Mouse (Mus musculus): Measurements from ENCODE around the gene Gm20219. TPM values are rescaled to one million over a fixed set of nuclear protein-coding genes. Genes with fewer than 3 reads are reported as not detected.
A peak's percentile ranks its signal among the peaks of the same experiment; 100 is the strongest.
"Not testable (repeated sequence)": the region's sequence is repeated elsewhere in the genome, so short reads cannot be mapped to it uniquely, and the experiment has no call there.

Gm20219 gene
- polyA plus RNA-seq, 1 experiment from 2014 or later: 2.6 TPM

GRCm38 (mm10) chr17:56509707-56510472, 44.3 kb downstream of the Gm20219 start:
- peak overlapping the region; percentile 3 for H3K4me3 ChIP-seq
- H3K27ac ChIP-seq: no peak overlapping the region
- H3K27me3 ChIP-seq: peaks cover 67% of the 10 kb centered on the region
- H3K9me3 ChIP-seq: peaks cover 7% of the 10 kb centered on the region; the same call in 1 of the 2 replicates
- H3K4me1 ChIP-seq: peaks cover 19% of the 10 kb centered on the region; the same call in 1 of the 2 replicates
- H3K36me3 ChIP-seq: no peaks in the 10 kb centered on the region
- H3K4me2 ChIP-seq (replicated peaks): no peak overlapping the region
- WGBS: 4% methylated on average over 33 of the region's 37 CpGs
- H3K9ac ChIP-seq: no peak overlapping the region
- ATAC-seq (ENCODE audit: low FRiP score, low read depth): no peak

GRCm38 (mm10) chr17:56509021-56509640, 45.1 kb downstream of the Gm20219 start:
- WGBS: 45% methylated on average over 9 of the region's 10 CpGs
- Histone ChIP-seq H3K4me3 (no peak overlapping the region), H3K9ac (no peak overlapping the region), H3K27ac (no peak overlapping the region), H3K27me3 (peaks cover 59% of the 10 kb centered on the region), H3K9me3 (peaks cover 9% of the 10 kb centered on the region), H3K36me3 (no peaks in the 10 kb centered on the region), H3K4me1 (peaks cover 19% of the 10 kb centered on the region; the same call in 1 of the 2 replicates), H3K4me2 (replicated peaks) (no peak overlapping the region)
- no peak for ATAC-seq (ENCODE audit: low FRiP score, low read depth)

- ATAC-seq (ENCODE audit: low FRiP score, low read depth): peak; percentile 96
- peaks cover 44% of the 10 kb centered on the region for H3K27me3 ChIP-seq
- 0% methylated on average over 42 of the region's 42 CpGs for WGBS
- H3K4me3 ChIP-seq: peak overlapping the region; percentile 66
- peak overlapping the region; percentile 77 for H3K9ac ChIP-seq
- H3K36me3 ChIP-seq: no peaks in the 10 kb centered on the region
- H3K9me3 ChIP-seq: peaks cover 8% of the 10 kb centered on the region
- peak overlapping the region; percentile 90 for H3K27ac ChIP-seq
- peaks cover 19% of the 10 kb centered on the region; the same call in 1 of the 2 replicates for H3K4me1 ChIP-seq
- peak overlapping the region; percentile 91 for H3K4me2 ChIP-seq (replicated peaks)
Measured at GRCm38 (mm10) chr17:56507161-56508068, 46.8 kb downstream of the Gm20219 start.

DNA sequence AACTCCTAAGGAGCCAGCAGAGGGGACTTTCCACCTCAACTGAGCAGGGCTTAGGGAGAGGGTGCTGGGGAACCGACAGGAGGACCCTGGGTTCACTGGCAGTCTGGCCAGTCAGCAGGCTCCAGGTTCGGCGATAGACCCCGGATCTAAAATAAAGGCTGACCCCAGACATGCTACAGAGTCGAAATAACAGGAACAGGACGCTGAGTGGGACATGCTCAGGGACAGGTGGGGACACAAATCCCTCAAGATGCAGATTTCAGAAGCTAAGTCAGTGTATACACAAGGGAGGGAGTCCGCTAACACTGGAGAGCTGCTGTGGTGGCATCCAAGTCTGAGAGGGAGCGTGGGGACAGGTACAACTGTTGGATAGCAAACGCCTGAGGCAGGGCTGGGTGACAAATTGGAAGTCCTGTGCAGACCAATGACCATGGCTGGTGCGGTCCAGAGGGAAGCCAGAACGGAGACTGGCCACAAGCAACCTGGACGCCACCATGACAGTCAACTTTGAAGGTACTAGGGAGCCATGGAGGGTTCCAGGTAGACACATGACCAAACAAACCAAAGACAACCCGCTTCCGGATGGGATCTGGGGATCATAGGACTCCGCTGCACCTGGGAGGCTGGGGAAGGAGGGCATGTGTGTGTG, 47.6 kb downstream of the Gm20219 start:
- Histone ChIP-seq H3K4me3 (peak overlapping the region; percentile 66), H3K4me2 (replicated peaks) (peak overlapping the region; percentile 91), H3K27me3 (peaks cover 35% of the 10 kb centered on the region), H3K9ac (peak overlapping the region; percentile 77), H3K27ac (peak overlapping the region; percentile 90; the same call in 1 of the 2 replicates), H3K36me3 (no peaks in the 10 kb centered on the region), H3K9me3 (peaks cover 9% of the 10 kb centered on the region), H3K4me1 (peaks cover 16% of the 10 kb centered on the region; the same call in 1 of the 2 replicates)
- ATAC-seq (ENCODE audit: low FRiP score, low read depth): no peak
- 48% methylated on average over 15 of the region's 15 CpGs for WGBS

DNA sequence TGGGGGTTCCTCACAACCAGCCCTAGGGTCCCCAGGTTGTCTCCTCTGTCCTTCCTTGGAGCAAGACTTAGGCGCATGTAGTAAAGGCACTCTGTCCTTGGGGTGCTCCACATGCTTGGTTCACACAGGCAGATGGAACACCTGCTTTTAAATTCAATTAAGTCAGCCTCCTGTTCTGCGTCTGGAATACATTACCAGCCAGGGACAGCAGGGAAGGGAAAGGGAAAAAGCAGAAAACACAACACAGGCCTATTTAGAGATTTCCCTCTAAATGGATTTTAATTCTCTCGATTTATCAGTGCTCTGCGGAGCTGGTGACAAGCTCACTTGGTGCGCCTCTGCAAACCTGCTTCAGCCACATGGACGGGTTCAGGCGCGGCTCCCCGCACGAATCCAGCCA, 48.8 kb downstream of the Gm20219 start:
- WGBS: 71% methylated on average over 10 of the region's 10 CpGs
- Histone ChIP-seq H3K36me3 (no peaks in the 10 kb centered on the region), H3K9ac (no peak overlapping the region), H3K9me3 (peaks cover 9% of the 10 kb centered on the region), H3K27me3 (peaks cover 24% of the 10 kb centered on the region), H3K4me2 (replicated peaks) (no peak overlapping the region), H3K27ac (no peak overlapping the region), H3K4me1 (peaks cover 10% of the 10 kb centered on the region; the same call in 1 of the 2 replicates), H3K4me3 (no peak overlapping the region)
- ATAC-seq (ENCODE audit: low FRiP score, low read depth): no peak

- no peaks in the 10 kb centered on the region for H3K27me3 ChIP-seq
- no peak overlapping the region for H3K4me2 ChIP-seq (replicated peaks)
- H3K4me3 ChIP-seq: no peak overlapping the region
- 40% methylated on average over 9 of the region's 9 CpGs for WGBS
- peaks cover 22% of the 10 kb centered on the region for H3K9me3 ChIP-seq
- no peak for ATAC-seq (ENCODE audit: low FRiP score, low read depth)
- no peaks in the 10 kb centered on the region for H3K36me3 ChIP-seq
- peaks cover 6% of the 10 kb centered on the region; the same call in 1 of the 2 replicates for H3K4me1 ChIP-seq
- no peak overlapping the region for H3K27ac ChIP-seq
- no peak overlapping the region for H3K9ac ChIP-seq
Measured at GRCm38 (mm10) chr17:56502526-56502925, 51.7 kb downstream of the Gm20219 start.

DNA sequence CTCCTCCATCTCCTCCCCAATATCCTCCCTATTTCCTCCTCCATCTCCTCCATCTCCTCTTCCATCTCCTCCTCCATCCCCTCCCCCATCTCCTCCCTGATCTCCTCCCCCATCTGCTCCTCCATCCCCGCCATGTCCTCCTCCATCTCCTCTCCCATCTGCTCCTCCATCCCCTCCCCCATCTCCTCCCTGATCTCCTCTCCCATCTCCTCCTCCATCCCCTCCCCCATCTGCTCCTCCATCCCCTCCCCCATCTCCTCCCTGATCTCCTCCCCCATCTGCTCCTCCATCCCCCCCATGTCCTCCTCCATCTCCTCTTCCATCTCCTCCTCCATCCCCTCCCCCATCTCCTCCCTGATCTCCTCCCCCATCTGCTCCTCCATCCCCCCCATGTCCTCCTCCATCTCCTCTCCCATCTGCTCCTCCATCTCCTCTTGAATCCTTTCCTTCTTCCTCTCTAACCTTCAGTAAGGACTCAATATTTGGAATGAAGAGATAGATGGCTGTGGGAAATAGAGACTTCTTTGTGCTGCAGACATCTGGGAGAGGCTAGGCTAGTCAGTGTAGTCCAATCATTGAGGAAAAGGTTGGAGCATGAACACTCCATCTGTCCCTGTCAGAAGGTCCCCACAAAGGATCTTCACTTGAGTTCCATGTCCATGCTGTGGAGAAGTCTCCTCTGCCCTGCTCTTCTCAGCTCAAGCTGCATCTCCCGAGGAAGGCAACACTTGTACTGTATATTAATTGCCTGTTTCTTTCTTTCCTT, 52.4 kb downstream of the Gm20219 start:
- ATAC-seq (ENCODE audit: low FRiP score, low read depth); H3K36me3 ChIP-seq; H3K9ac ChIP-seq; H3K27ac ChIP-seq; H3K27me3 ChIP-seq; H3K4me1 ChIP-seq; H3K4me2 ChIP-seq (replicated peaks); H3K4me3 ChIP-seq: not testable (repeated sequence)
- 38% methylated on average over 2 of the region's 2 CpGs for WGBS
- H3K9me3 ChIP-seq: peaks cover 27% of the 10 kb centered on the region

Other genes starting within 250 kb of the Gm20219 start
- gene Kdm4b, start 228.3 kb downstream of the Gm20219 start, polyA plus RNA-seq (2015; fragmentation: Nextera tagmentation; extraction: Ambion mirVana): 40.1 and 43.2 TPM in 2 replicates
- gene Ptprs, start 77.9 kb downstream of the Gm20219 start, polyA plus RNA-seq (2015; fragmentation: Nextera tagmentation; extraction: Ambion mirVana): 100 and 106 TPM in 2 replicates
- gene Znrf4, start 42.0 kb downstream of the Gm20219 start, polyA plus RNA-seq (2015; fragmentation: Nextera tagmentation; extraction: Ambion mirVana): not detected in 2 replicates
- gene Safb2, start 30.2 kb upstream of the Gm20219 start, polyA plus RNA-seq (2015; fragmentation: Nextera tagmentation; extraction: Ambion mirVana): 85.2 and 91.4 TPM in 2 replicates
- 113 and 121 TPM in 2 replicates for gene Safb, start 30.4 kb upstream of the Gm20219 start, polyA plus RNA-seq (2015; fragmentation: Nextera tagmentation; extraction: Ambion mirVana)
- gene 2410015M20Rik, start 55.4 kb upstream of the Gm20219 start, polyA plus RNA-seq (2015; fragmentation: Nextera tagmentation; extraction: Ambion mirVana): 226 and 230 TPM in 2 replicates
- 1,714 and 1,755 TPM in 2 replicates for gene Rpl36, start 59.0 kb upstream of the Gm20219 start, polyA plus RNA-seq (2015; fragmentation: Nextera tagmentation; extraction: Ambion mirVana)
- gene Lonp1, start 72.5 kb upstream of the Gm20219 start, polyA plus RNA-seq (2015; fragmentation: Nextera tagmentation; extraction: Ambion mirVana): 50.7 and 53.2 TPM in 2 replicates
- 0.54 and 0.92 TPM in 2 replicates for gene Catsperd, start 73.8 kb upstream of the Gm20219 start, polyA plus RNA-seq (2015; fragmentation: Nextera tagmentation; extraction: Ambion mirVana)
- 102 and 105 TPM in 2 replicates for gene Ranbp3, start 118.9 kb upstream of the Gm20219 start, polyA plus RNA-seq (2015; fragmentation: Nextera tagmentation; extraction: Ambion mirVana)
- gene Ndufa11, start 163.4 kb upstream of the Gm20219 start, polyA plus RNA-seq (2015; fragmentation: Nextera tagmentation; extraction: Ambion mirVana): 431 and 434 TPM in 2 replicates
- gene Vmac, start 163.6 kb upstream of the Gm20219 start, polyA plus RNA-seq (2015; fragmentation: Nextera tagmentation; extraction: Ambion mirVana): 20.2 and 21.3 TPM in 2 replicates
- 14.1 TPM in 2 replicates for gene Nrtn, start 203.1 kb upstream of the Gm20219 start, polyA plus RNA-seq (2015; fragmentation: Nextera tagmentation; extraction: Ambion mirVana)
- gene Dus3l, start 210.4 kb upstream of the Gm20219 start, polyA plus RNA-seq (2015; fragmentation: Nextera tagmentation; extraction: Ambion mirVana): 47.7 and 50.5 TPM in 2 replicates
- gene Prr22, start 215.9 kb upstream of the Gm20219 start, polyA plus RNA-seq (2015; fragmentation: Nextera tagmentation; extraction: Ambion mirVana): 1.4 and 1.5 TPM in 2 replicates

Measured in limb, embryonic 13.5 days (tissue).